Mouse (Mus musculus): ENCODE results near the gene Gm13288.

- no peak for TF ChIP-seq POLR2A (IDR thresholded peaks at IDR 0.05; ENCODE audit: control insufficient read depth, extremely low read depth, insufficient read depth, low read length, poor library complexity)
- no peak for TF ChIP-seq CTCF (IDR thresholded peaks at IDR 0.05; ENCODE audit: borderline replicate concordance, control insufficient read depth, extremely low read depth, insufficient read depth, low read length, poor library complexity)
These were observed 10.6 kb downstream of the Gm13288 start, which contains the start of gene Ifna7 for GRCm38 (mm10) chr4:88815928-88816327.

All from thymus, adult 2 months (tissue).